ENCODE assay signal across 8 mouse cellular contexts in the genomic region with DNA sequence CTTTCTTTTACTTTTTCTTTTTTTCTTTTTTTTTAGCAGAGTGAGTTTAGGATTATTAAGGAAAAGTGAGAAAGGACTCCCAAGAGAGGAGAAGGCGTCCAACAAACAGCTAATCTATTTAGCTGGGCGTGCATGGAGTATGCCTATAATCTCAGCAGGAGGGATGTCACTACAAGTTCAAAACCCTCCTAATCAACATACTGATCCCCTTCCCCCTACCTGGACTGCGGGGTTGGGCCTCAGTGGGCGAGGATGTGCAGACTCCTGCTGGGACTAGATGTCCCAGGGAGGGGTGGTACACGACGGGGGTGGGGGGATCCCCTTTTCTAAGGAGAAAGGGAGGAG. TPM values are rescaled to one million over a fixed set of nuclear protein-coding genes. Genes with fewer than 3 reads are reported as not detected.
DNase-seq lines count a peak whose midpoint lies in the region; ATAC-seq and TF ChIP-seq lines count a peak whose summit lies in the region.

No protein-coding gene starts in this region.

- peak overlapping the region; percentile 70 for H3K4me2 ChIP-seq in kidney, postnatal 0 days (ENCODE audit: low read length)
- H3K4me2 ChIP-seq in neural tube, embryonic 14.5 days (ENCODE audit: low read depth, low read length): peak overlapping the region; percentile 48

- DNase-seq in kidney, postnatal 0 days (ENCODE audit: low spot score): peak; percentile 61
- DNase-seq in kidney, postnatal 14 days: no peak
- peak; percentile 85 for DNase-seq in ZHBTc4 (ENCODE audit: low read depth, low spot score)
- DNase-seq in induced T-regulatory cell, adult 2 months (ENCODE audit: low read depth): peak; percentile 56
- no peak for DNase-seq in cerebellum, postnatal 14 days
- no peak for DNase-seq in adrenal gland, postnatal 36 days
- no peak for DNase-seq in layer of hippocampus, postnatal 36 days

- 0 out of 2 replicates have a peak, but pooled peaks cover 2% of the 10 kb centered on the region for H3K4me1 ChIP-seq in kidney, postnatal 0 days (replicated peaks; ENCODE audit: insufficient read depth, low read length)
- peaks cover 3% of the 10 kb centered on the region; the same call in 1 of the 2 replicates for H3K4me1 ChIP-seq in neural tube, embryonic 14.5 days (ENCODE audit: control insufficient read depth, insufficient read depth, low read length)

- WGBS in kidney, postnatal 0 days: 2% methylated on average over 6 of the region's 6 CpGs
- WGBS in neural tube, embryonic 14.5 days: 0% methylated on average over 6 of the region's 6 CpGs

- 0 out of 2 replicates have a peak, but pooled peaks have one; percentile 18 for ATAC-seq in kidney, postnatal 0 days (replicated peaks; ENCODE audit: low FRiP score, low read depth)
- 0 out of 2 replicates have a peak, but pooled peaks have one; percentile 25 for ATAC-seq in neural tube, embryonic 14.5 days (ENCODE audit: low read depth)

- no peaks in the 10 kb centered on the region for H3K36me3 ChIP-seq in kidney, postnatal 0 days (ENCODE audit: insufficient read depth, low read length)
- no peaks in the 10 kb centered on the region for H3K36me3 ChIP-seq in neural tube, embryonic 14.5 days (ENCODE audit: control insufficient read depth, insufficient read depth, low read length)

- no peaks in the 10 kb centered on the region for H3K27me3 ChIP-seq in kidney, postnatal 0 days (ENCODE audit: insufficient read depth, low read length)
- H3K27me3 ChIP-seq in neural tube, embryonic 14.5 days (ENCODE audit: control insufficient read depth, insufficient read depth, low read length): no peaks in the 10 kb centered on the region

- peak overlapping the region; percentile 40; the same call in 1 of the 2 replicates for H3K9ac ChIP-seq in kidney, postnatal 0 days (ENCODE audit: low read depth, low read length)
- 0 out of 2 replicates have a peak overlapping the region, but pooled peaks have one; percentile 25 for H3K9ac ChIP-seq in neural tube, embryonic 14.5 days (replicated peaks; ENCODE audit: low read depth, low read length)

- no peak for TF ChIP-seq CTCF in kidney, postnatal 0 days (IDR thresholded peaks at IDR 0.05; ENCODE audit: low read depth)

- H3K9me3 ChIP-seq in kidney, postnatal 0 days (replicated peaks; ENCODE audit: low read length): no peaks in the 10 kb centered on the region
- H3K9me3 ChIP-seq in neural tube, embryonic 14.5 days (ENCODE audit: control insufficient read depth, low read length): no peaks in the 10 kb centered on the region

- peak overlapping the region; percentile 44 for H3K4me3 ChIP-seq in kidney, postnatal 0 days (replicated peaks; ENCODE audit: low read depth, low read length)
- H3K4me3 ChIP-seq in neural tube, embryonic 14.5 days (ENCODE audit: low read depth, low read length): peak overlapping the region; percentile 37

- peak overlapping the region; percentile 82 for H3K27ac ChIP-seq in kidney, postnatal 0 days
- H3K27ac ChIP-seq in neural tube, embryonic 14.5 days (ENCODE audit: low read depth, low read length): no peak overlapping the region

RNA-seq across cellular contexts. Expression of a gene that starts 0.3 kb away (rescaled TPM):
- polyA plus RNA-seq in kidney, postnatal 0 days (2015; fragmentation: Nextera tagmentation; extraction: Ambion mirVana): 4.4 and 10.3 TPM in 2 replicates
- 3.0 TPM in 2 replicates for polyA plus RNA-seq in neural tube, embryonic 14.5 days (2014; fragmentation: Nextera tagmentation; extraction: Ambion mirVana)
- total RNA-seq in adrenal gland, postnatal 36 days (2021): 1 to 10 TPM; 1.4 to 3.2 TPM
- total RNA-seq in layer of hippocampus, postnatal 36 days (2021): 1 to 10 TPM in 1 of 2 experiments, under 1 TPM in 1; 0.40 to 1.3 TPM

RNA-seq across cellular contexts. Expression of a gene that starts 0.8 kb away (rescaled TPM):
- 10.2 and 10.5 TPM in 2 replicates for polyA plus RNA-seq in kidney, postnatal 0 days (2015; fragmentation: Nextera tagmentation; extraction: Ambion mirVana)
- polyA plus RNA-seq in neural tube, embryonic 14.5 days (2014; fragmentation: Nextera tagmentation; extraction: Ambion mirVana): 1.5 and 2.0 TPM in 2 replicates
- 1 to 10 TPM; 6.4 to 8.6 TPM for total RNA-seq in adrenal gland, postnatal 36 days (2021)
- 1 to 10 TPM; 1.6 to 2.5 TPM for total RNA-seq in layer of hippocampus, postnatal 36 days (2021)

RNA-seq across cellular contexts. Expression of a gene that starts 9.6 kb away (rescaled TPM):
- 5.2 and 5.3 TPM in 2 replicates for polyA plus RNA-seq in kidney, postnatal 0 days (2015; fragmentation: Nextera tagmentation; extraction: Ambion mirVana)
- polyA plus RNA-seq in neural tube, embryonic 14.5 days (2014; fragmentation: Nextera tagmentation; extraction: Ambion mirVana): 5.1 and 5.6 TPM in 2 replicates
- 10 to 100 TPM; 32.9 to 45.2 TPM for total RNA-seq in adrenal gland, postnatal 36 days (2021)
- total RNA-seq in layer of hippocampus, postnatal 36 days (2021): 10 to 100 TPM; 58.3 to 59.6 TPM

RNA-seq across cellular contexts. Expression of a gene that starts 26.6 kb away (rescaled TPM):
- polyA plus RNA-seq in kidney, postnatal 0 days (2015; fragmentation: Nextera tagmentation; extraction: Ambion mirVana): 732 and 795 TPM in 2 replicates
- polyA plus RNA-seq in neural tube, embryonic 14.5 days (2014; fragmentation: Nextera tagmentation; extraction: Ambion mirVana): 400 and 442 TPM in 2 replicates
- 100 to 1,000 TPM; 711 to 729 TPM for total RNA-seq in adrenal gland, postnatal 36 days (2021)
- total RNA-seq in layer of hippocampus, postnatal 36 days (2021): 100 to 1,000 TPM; 241 to 254 TPM

RNA-seq across cellular contexts. Expression of a gene that starts 44.8 kb away (rescaled TPM):
- polyA plus RNA-seq in kidney, postnatal 0 days (2015; fragmentation: Nextera tagmentation; extraction: Ambion mirVana): 32.0 and 33.2 TPM in 2 replicates
- polyA plus RNA-seq in neural tube, embryonic 14.5 days (2014; fragmentation: Nextera tagmentation; extraction: Ambion mirVana): 3.1 and 3.6 TPM in 2 replicates
- total RNA-seq in adrenal gland, postnatal 36 days (2021): 10 to 100 TPM; 23.9 to 24.5 TPM
- total RNA-seq in layer of hippocampus, postnatal 36 days (2021): 1 to 10 TPM; 3.2 to 4.3 TPM

Comparison
In these comparisons a context has a peak if more than half of its experiments do, and no peak if none do; other contexts are left out.
1. DNase-seq: peak in kidney, postnatal 0 days (single experiment), ZHBTc4 (single experiment) and induced T-regulatory cell, adult 2 months (single experiment); none in kidney, postnatal 14 days (single experiment), cerebellum, postnatal 14 days (0 of 2), adrenal gland, postnatal 36 days (0 of 2) and layer of hippocampus, postnatal 36 days (0 of 2).